Mouse (Mus musculus): Measurements from ENCODE around the gene Tom1l1.

DNA sequence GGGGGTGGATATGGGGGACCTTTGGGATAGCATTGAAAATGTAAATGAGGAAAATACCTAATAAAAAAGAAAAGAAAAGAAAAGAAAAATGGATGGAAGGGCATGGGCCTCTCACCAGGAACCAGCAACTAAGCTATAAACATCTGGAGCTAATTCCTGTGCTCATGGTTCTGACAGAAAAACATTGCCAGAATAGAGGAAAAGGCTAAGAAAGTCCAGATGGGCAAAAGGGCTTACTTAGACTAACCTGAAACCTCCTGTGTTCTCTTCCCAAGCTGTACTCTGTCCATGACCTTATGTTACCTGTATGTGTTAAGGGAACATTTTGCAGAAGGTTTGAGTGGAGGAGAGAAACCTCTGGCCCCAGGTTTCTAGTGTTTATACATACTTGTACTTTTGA lies 76.0 kb downstream of the Tom1l1 start:
- TF ChIP-seq GATA1 (IDR thresholded peaks at IDR 0.05; ENCODE audit: borderline replicate concordance, low read length) = no peak
- no peak for TF ChIP-seq FLI1 (IDR thresholded peaks at IDR 0.05; ENCODE audit: low read length)
